Mouse (Mus musculus) spleen, postnatal 14 days (tissue): Measurements from ENCODE around the gene Flt4.

Experiments used
- DNase-seq, 2 experiments: peaks; one replicate each; pipeline ENCODE4 v3.0.0; 2021 to 2022; ENCODE audit warnings: low spot score in 2 of 2

Flt4 gene

GRCm38 (mm10) chr11:49697779-49698178 is 88.7 kb downstream of the Flt4 start:
- DNase-seq: no peak

GRCm38 (mm10) chr11:49699079-49699478 is 90.0 kb downstream of the Flt4 start:
- no peak for DNase-seq

- no peak for DNase-seq
These were observed 93.0 kb downstream of the Flt4 start for GRCm38 (mm10) chr11:49702014-49702413.
